Mouse (Mus musculus) kidney, postnatal 0 days (tissue): ENCODE measurements around the gene Klk6. TPM values are rescaled to one million over a fixed set of nuclear protein-coding genes. Genes with fewer than 3 reads are reported as not detected.
A peak's percentile ranks its signal among the peaks of the same experiment; 100 is the strongest.

ENCODE experiments used
- ATAC-seq: fragments of 200-750 bp; cut with Nextera tagmentation; replicated peaks from 2 replicates; pipeline ENCODE4 v1.8.0; 2017; ENCODE audit warnings: low read depth, moderate number of reproducible peaks, moderate TSS enrichment, moderate library complexity; ENCODE audit not compliant: low FRiP score
- DNase-seq: peaks from one replicate; pipeline ENCODE4 v3.0.0-alpha.2; 2016; ENCODE audit warnings: low spot score
- H3K27ac ChIP-seq: fragments of 300-500 bp; sonication (generic); 2 replicates; pipeline ENCODE4 v1.5.1; 2014; ENCODE audit warnings: mild to moderate bottlenecking
- H3K27me3 ChIP-seq: fragments of 300-500 bp; sonication (generic); 2 replicates; pipeline ENCODE4 v1.6.1; 2014; ENCODE audit warnings: low read length, mixed read lengths; ENCODE audit not compliant: insufficient read depth
- H3K36me3 ChIP-seq: fragments of 300-500 bp; sonication (generic); 2 replicates; pipeline ENCODE4 v1.6.1; 2014; ENCODE audit warnings: low read length, mixed read lengths; ENCODE audit not compliant: insufficient read depth
- H3K4me1 ChIP-seq: fragments of 300-500 bp; sonication (generic); replicated peaks from 2 replicates; pipeline ENCODE4 v1.6.1; 2014; ENCODE audit warnings: antibody characterized with exemption, low read length, mixed read lengths; ENCODE audit not compliant: insufficient read depth
- H3K4me2 ChIP-seq: fragments of 300-500 bp; sonication (generic); 2 replicates; pipeline ENCODE4 v1.6.1; 2014; ENCODE audit warnings: mild to moderate bottlenecking, low read length, moderate library complexity, mixed read lengths
- H3K4me3 ChIP-seq: fragments of 300-500 bp; sonication (generic); replicated peaks from 2 replicates; pipeline ENCODE4 v1.5.1; 2014; ENCODE audit warnings: low read depth, low read length
- H3K9ac ChIP-seq: fragments of 300-500 bp; sonication (generic); 2 replicates; pipeline ENCODE4 v1.6.1; 2014; ENCODE audit warnings: low read depth, low read length
- H3K9me3 ChIP-seq: fragments of 300-500 bp; sonication (generic); replicated peaks from 2 replicates; pipeline ENCODE4 v1.6.1; 2016; ENCODE audit warnings: low read length, inconsistent platforms, mixed read lengths
- CTCF ChIP-seq: IDR thresholded peaks from 2 replicates; pipeline ENCODE4 v1.5.1; 2016; ENCODE audit warnings: antibody characterized with exemption, low read depth, mild to moderate bottlenecking, moderate library complexity
- WGBS: fragments of 180-500 bp; shearing (Covaris S2); extraction: QIAGEN DNeasy Blood & Tissue Kit; methylation state at CpG from one replicate; pipeline ENCODE4 v1.1.7; 2014; 5-methylcytosine and 5-hydroxymethylcytosine counted together
- polyA plus RNA-seq: library from polyadenylated mRNA; unstranded; fragments of >200 nt; fragmentation: Nextera tagmentation; extraction: Ambion mirVana; gene quantifications from 2 replicates; pipeline ENCODE4 v1.2.1, GENCODE M21; 2015

Klk6 gene
- polyA plus RNA-seq, 1 experiment from 2014 or later: not detected

DNA sequence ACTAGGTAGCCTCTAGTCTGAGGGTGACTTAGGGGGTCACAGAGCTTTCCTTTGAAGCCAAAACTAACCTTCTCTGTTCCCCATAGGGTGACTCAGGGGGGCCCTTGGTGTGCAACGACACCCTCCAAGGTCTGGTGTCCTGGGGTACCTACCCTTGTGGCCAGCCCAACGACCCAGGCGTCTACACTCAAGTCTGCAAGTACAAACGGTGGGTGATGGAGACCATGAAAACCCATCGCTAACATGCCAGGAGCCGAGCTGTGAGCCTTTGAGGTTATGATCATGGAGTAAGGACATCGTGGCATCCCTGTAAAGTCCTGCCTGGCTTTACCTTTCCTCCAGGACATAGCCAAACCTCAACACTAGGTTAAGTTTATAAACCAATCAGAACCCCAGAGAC, 9.1 kb upstream of the Klk6 start:
- Histone ChIP-seq H3K27ac (no peak overlapping the region), H3K9me3 (no peaks in the 10 kb centered on the region), H3K36me3 (no peaks in the 10 kb centered on the region), H3K4me2 (no peak overlapping the region), H3K9ac (no peak overlapping the region), H3K4me3 (no peak overlapping the region), H3K27me3 (no peaks in the 10 kb centered on the region), H3K4me1 (no peaks in the 10 kb centered on the region)
- WGBS: 90% methylated on average over 7 of the region's 7 CpGs
- ATAC-seq (no peak), DNase-seq (no peak)
- no peak for TF ChIP-seq CTCF

DNA sequence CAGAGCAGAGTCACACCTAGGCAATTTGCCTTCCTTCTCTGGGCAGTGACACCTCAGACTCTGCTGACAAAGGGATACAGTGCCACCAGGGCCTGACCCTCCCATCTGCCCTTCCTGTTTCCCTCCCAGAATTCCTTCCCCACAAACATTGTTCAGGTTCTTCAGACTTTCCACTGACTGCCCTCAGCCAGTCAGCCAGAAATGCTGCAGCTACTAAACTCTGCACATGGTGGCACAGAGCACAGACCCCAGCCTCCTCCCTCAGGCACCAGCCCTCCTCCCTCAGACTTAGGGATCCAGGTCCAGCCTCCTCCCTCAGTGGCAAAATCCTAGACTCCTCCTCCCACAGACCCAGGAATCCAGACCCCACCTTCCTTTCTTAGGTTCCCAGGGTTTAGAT, 7.6 kb upstream of the Klk6 start:
- Histone ChIP-seq H3K9me3 (no peaks in the 10 kb centered on the region), H3K4me3 (no peak overlapping the region), H3K36me3 (no peaks in the 10 kb centered on the region), H3K9ac (no peak overlapping the region), H3K27ac (no peak overlapping the region), H3K4me2 (no peak overlapping the region), H3K4me1 (no peaks in the 10 kb centered on the region), H3K27me3 (no peaks in the 10 kb centered on the region)
- DNase-seq (no peak), ATAC-seq (0 out of 2 replicates have a peak, but pooled peaks have one; percentile 40)
- no peak for TF ChIP-seq CTCF

DNA sequence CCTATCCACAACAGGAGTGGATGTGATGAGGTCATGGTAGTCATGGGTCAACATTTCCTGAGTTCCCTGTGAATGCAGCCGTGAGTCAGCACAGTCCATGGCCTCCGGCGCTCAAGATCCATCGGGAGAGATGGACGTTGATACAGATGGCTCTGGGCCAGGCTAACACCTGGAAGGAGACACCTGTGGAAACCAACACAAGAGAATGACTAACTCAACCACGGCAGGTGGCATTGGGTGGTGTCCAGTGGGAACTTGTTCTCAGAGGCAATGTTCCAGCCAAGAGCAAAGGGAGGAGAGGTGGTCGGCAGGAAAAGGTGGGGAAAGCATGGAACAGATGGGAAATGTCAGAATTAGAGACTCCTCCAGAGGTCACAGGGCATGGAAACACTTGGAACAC, 2.7 kb upstream of the Klk6 start:
- no peaks in the 10 kb centered on the region for H3K36me3 ChIP-seq
- H3K9ac ChIP-seq: no peak overlapping the region
- ATAC-seq (no peak), DNase-seq (no peak)
- no peaks in the 10 kb centered on the region for H3K27me3 ChIP-seq
- no peaks in the 10 kb centered on the region for H3K9me3 ChIP-seq
- H3K4me1 ChIP-seq: no peaks in the 10 kb centered on the region
- WGBS: 80% methylated on average over 7 of the region's 7 CpGs
- no peak overlapping the region for H3K4me2 ChIP-seq
- H3K27ac ChIP-seq: no peak overlapping the region
- H3K4me3 ChIP-seq: no peak overlapping the region
- TF ChIP-seq CTCF: no peak

DNA sequence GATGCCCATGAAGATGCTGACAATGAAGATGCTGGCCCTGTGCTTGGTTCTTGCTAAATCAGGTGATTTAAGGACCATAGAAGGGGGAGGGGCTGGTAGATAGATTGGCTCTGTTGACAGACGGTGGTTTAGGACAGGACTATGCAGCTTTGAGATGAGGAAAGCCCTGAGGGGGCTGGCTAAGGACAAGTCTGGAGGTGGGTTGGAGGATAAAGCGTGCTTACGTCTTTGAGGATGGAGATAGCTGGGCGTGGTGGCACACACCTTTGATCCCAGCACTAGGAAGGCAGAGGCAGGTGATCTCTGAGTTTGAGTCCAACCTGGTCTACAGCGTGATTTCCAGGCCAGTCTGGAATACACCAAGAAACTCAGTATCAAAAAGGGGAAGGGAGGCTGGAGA, 1.8 kb downstream of the Klk6 start:
- Histone ChIP-seq H3K9me3 (no peaks in the 10 kb centered on the region), H3K27me3 (no peaks in the 10 kb centered on the region), H3K36me3 (no peaks in the 10 kb centered on the region), H3K9ac (no peak overlapping the region), H3K27ac (no peak overlapping the region), H3K4me1 (no peaks in the 10 kb centered on the region), H3K4me3 (no peak overlapping the region), H3K4me2 (no peak overlapping the region)
- TF ChIP-seq CTCF: no peak
- ATAC-seq: no peak
- DNase-seq: no peak
- 88% methylated on average over 5 of the region's 5 CpGs for WGBS

DNA sequence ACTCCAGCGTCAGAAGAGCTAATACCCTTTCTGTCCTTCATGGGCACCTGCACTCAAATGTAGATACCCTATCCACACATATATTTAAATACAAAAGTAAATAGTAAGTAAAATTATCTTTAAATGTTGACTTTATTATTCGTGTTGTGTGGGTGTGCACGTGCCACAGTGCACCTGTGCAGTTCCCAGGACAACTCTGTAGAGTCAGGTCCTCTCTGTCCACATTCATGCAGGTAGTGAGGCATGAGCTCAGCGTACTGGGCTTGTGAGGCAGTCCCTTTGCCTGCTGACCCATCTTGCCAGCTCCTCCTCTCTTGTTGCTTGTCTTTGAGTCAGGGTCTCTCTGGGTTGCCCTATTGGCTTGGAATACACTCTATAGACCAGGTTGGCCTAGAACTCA, 3.4 kb downstream of the Klk6 start:
- Histone ChIP-seq H3K4me2 (no peak overlapping the region), H3K9ac (no peak overlapping the region), H3K27ac (no peak overlapping the region), H3K4me3 (no peak overlapping the region), H3K9me3 (no peaks in the 10 kb centered on the region), H3K27me3 (no peaks in the 10 kb centered on the region), H3K4me1 (no peaks in the 10 kb centered on the region), H3K36me3 (no peaks in the 10 kb centered on the region)
- DNase-seq (no peak), ATAC-seq (no peak)
- WGBS: 87% methylated on average over 4 of the region's 4 CpGs
- no peak for TF ChIP-seq CTCF

DNA sequence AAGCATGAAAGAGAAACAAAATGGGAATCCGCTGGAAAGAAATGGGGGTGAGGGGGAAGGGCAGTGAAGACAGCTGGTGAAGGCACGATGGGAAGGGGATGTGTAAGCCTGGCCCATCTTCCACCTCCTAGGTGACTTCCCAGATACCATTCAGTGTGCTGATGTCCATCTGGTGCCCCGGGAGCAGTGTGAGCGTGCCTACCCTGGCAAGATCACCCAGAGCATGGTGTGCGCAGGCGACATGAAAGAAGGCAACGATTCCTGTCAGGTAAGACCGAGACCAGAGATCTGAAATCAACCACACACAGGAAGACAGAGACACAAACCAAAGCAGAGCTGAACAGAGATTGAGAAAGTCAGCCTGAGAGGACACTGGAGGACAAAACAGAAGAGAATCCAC, 4.7 kb downstream of the Klk6 start:
- Histone ChIP-seq H3K4me2 (no peak overlapping the region), H3K9ac (no peak overlapping the region), H3K9me3 (no peaks in the 10 kb centered on the region), H3K4me3 (no peak overlapping the region), H3K27ac (no peak overlapping the region), H3K4me1 (no peaks in the 10 kb centered on the region), H3K36me3 (no peaks in the 10 kb centered on the region), H3K27me3 (no peaks in the 10 kb centered on the region)
- DNase-seq: no peak
- ATAC-seq: no peak
- TF ChIP-seq CTCF: no peak
- 88% methylated on average over 8 of the region's 8 CpGs for WGBS

DNA sequence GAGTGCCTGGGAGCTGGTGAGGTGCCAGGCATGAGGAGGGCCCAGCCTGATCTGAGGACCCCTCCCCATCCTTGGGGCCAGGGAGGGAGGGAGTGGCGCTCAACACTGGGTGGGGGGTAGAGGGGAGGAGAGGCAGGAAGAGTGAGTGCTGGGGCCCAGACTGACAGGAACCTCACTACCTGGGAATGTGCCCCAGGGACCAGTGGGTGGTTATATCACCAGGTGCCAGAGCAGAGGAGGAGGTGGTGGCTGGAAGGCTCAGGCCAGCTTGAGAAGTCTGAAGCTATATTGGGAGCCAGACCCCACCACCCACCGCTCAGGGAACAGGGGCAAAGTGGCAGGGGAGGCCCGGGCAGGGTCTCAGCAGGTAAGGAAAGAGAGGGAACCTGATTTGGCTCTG, 17.4 kb downstream of the Klk6 start, which contains the start of gene Klk5:
Gene Klk5, plus strand, starts transcription at position 271 of the 400 bp plus-strand sequence.
- Histone ChIP-seq H3K27me3 (no peaks in the 10 kb centered on the region), H3K9ac (no peak within 1 kb of the TSS), H3K27ac (no peak within 1 kb of the TSS), H3K4me1 (no peaks in the 10 kb centered on the region), H3K4me2 (no peak within 1 kb of the TSS), H3K4me3 (no peak within 1 kb of the TSS), H3K9me3 (no peaks in the 10 kb centered on the region), H3K36me3 (no peaks in the 10 kb centered on the region)
- DNase-seq: no peak
- ATAC-seq: no peak
- WGBS: 54% methylated on average over 3 of the region's 3 CpGs
- no peak for TF ChIP-seq CTCF
